Mouse (Mus musculus) cerebellum, adult (tissue): Measurements from ENCODE around the gene Phlda1.
"Not testable (repeated sequence)": the region's sequence is repeated elsewhere in the genome, so short reads cannot be mapped to it uniquely, and the experiment has no call there.

Experiments used
- ATAC-seq: cut with Nextera tagmentation; 2 replicates; pipeline ENCODE4 v1.9.2; 2017; ENCODE audit warnings: mild to moderate bottlenecking, moderate library complexity, mixed read lengths; ENCODE audit not compliant: insufficient number of reproducible peaks, low FRiP score, low TSS enrichment

Gene Phlda1

DNA sequence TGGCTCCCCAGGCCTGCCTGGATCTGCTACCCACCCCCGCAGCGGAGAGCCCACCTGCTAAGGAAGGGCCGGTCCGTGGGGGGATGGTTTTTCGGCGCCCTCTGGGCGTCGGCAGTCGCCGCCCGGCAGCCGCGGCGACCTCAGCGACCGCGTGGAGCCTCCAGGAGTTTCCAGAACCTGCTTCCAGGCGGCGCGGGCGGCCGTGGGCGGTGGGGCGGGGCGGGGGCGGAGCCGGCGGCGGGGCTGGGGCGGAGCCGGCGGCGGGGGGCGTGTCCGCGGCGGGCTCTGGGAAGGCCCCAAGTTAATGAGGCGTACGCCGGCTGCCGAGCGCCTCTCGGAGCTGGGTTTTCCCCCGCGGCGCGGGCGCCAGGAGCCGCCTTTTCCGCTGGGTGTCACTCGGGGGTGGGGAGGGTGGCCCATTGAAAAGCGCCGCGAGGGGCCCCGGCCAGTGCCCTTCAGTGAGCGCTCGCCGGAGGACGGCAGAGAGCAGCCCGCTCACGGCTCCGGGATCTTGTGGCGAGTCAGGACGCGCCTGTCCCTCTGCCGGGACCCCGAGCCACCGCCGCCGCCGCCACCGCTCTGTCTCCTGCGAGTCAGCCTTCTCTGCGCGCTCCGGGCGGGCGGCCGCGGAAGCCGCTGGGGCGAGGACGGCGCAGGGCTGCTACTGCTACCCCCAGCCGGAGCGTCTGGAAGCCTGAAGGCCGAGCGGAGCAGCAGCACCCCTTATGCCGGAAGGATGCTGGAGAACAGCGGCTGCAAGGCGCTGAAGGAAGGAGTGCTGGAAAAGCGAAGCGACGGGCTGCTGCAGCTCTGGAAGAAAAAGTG, at the start of gene Phlda1:
Phlda1 (plus strand) TSS at position 186 of the 825 bp plus-strand sequence.
- peak; percentile 68 for ATAC-seq

GRCm38 (mm10) chr10:111458088-111458487, 48.0 kb upstream of the Phlda1 start:
- ATAC-seq = no peak

DNA sequence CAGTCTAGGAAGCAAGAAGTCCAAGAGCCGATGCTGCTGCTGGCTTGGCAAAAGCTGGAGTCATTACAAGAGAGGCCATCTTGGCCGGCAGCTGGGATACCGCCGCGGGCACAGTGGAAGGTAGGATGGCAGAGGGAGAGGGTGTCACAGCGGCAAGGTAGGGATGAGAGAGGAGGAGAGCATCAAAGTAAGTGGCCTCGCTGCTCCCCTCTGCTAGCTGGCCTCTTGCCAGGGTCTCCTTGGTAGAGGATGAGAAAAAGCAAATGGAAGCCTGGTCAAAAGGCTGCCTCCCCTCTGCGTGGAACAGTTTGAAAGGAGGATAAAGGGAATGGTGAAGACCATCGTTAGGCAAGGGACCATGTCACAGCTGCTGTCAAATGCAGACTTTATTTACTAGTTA, 47.0 kb upstream of the Phlda1 start:
- ATAC-seq = no peak

GRCm38 (mm10) chr10:111459874-111460273, 46.2 kb upstream of the Phlda1 start:
- no peak for ATAC-seq

DNA sequence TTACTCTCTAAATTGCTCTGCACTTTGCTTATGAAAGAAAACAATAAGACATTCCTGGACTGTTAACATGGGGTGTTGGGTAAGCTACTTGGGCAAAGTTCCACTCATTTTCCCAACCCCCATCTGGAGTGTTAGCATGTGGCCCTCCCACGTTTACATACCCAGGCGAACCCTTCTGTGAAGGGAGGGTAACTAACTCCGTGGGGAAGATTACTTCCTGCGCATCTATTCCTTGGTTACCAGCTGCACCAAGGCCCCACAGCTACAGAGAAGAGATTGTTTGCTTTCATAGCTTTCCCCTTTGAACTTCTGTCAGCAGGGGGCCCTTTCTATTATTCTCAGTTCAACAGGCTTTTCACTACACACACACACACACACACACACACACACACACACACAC, 45.7 kb upstream of the Phlda1 start:
- no peak for ATAC-seq

DNA sequence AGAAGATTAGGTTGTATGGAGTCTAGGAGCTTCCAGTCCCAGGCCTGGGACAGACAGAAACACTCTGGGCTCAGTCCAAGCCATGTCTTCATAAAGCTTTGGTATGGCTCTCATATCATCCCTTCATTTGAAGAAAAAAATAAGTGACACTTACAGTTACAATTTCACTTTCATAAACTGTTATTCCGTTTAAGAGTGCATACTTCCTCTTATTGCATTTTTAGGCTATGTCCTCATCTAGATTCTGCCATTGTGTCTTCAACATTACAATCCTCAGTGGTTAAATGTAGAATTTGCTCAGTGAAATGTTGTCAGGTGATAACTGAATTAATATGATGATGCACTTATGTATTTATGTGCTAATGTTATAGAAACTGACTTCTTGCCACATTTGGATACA, 41.3 kb upstream of the Phlda1 start:
- ATAC-seq = no peak

- no peak for ATAC-seq
Observed at GRCm38 (mm10) chr10:111465409-111465808, 40.7 kb upstream of the Phlda1 start.

DNA sequence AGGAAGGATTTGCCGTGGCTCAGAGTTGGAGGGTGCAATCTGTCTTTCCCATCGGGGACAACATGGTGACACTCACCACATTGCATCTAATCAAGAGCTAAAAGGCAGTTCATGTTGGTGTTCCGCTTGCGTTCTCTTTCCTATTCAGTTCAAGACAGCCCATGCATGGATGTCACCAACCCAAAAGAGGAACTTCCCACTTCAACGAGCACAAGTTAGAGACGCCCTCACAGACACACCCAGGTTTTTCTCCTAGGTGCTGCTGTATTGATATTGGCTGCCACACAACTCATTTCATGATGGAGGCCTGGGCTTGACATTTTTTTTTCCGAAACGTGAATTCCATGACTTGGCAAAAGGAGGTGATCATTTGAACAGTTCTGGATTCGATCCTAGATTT, 34.9 kb upstream of the Phlda1 start:
- no peak for ATAC-seq

DNA sequence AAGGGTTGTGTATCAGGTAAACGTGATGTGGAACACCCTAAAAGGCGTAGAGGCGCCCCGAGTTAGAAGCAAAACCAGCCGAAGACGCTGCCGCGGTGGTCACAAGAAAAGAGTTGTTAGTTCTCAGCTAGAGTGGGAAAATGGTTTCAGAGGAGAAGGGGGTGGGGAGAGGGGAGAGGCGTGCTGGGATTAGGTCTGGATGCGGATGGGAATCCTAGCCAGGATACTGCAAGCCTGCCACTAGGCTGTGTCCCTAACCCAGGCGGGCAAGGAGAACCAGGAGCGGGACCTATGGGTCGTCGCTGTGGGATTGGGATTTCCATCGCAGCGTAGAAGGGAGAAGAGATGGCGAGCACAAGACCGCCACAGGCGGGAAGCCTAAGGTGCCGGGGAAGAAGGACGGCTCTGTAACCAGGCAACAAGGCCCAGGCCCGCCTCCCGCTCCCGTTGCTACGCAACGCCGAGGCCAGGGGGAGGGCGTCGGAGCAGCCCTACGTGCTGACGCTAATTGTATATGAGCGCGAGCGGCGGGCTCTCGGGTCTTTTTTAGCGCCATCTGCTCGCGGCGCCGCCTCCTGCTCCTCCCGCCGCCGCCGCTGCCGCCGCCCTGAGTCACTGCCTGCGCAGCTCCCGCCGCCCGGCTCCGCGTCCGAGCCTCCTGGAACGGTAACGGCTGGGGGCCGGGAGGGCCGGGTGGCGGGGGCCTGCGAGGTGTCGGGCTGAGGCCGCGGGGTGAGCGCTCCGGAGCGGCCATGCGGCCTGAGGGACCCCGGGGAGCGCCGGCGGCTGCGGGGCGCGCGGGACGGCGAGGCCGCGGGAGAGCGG, 33.2 kb upstream of the Phlda1 start, which contains the start of gene Nap1l1:
Nap1l1 (plus strand) TSS at position 538 of the 825 bp plus-strand sequence.
- peak; percentile 96 for ATAC-seq

DNA sequence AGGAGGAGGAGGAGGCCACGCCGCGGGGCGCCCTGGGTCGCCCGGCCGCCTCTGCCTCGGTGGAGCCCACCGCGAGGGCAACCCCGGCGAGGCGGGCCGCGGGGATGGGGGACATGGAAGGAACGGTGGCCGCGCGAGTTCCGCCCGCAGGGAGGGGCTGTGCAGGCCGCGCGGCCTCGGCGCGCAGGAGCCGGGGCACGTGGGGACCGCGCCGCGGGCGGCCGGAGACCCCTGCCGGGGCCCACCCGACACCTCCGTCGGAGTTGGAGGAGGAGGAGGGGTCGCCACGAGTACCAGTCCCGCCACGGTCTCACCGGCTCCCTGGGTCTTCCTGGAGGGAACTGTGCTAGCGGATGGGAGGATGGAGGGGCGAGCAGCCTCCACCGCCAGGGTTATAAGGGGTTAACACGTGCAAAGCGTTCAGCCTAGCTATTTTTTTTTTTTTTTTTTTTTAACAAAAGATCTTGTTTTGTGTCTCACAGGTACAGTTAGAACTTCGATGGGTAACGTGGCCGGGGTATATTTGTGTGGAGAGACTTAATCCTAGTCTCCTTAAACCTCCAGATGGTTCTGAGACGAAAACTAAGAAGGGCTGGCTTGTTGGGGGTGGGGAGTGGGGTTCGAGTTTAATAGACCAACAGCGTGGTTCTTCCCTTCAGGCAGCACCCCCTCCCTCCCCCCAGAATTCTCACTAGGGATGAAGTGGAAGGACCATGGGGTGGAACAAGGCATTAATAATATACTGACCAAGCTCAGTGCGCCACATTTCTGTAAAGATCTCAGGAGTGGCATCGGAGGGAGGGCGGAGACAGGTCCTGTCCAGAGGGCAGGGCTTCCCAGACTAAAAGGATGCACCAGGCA, 32.3 kb upstream of the Phlda1 start:
- peak; percentile 41; the same call in 1 of the 2 replicates for ATAC-seq

- no peak for ATAC-seq
Observed at GRCm38 (mm10) chr10:111476301-111476700, 29.8 kb upstream of the Phlda1 start.

- no peak for ATAC-seq
Observed at GRCm38 (mm10) chr10:111476989-111477510, 29.0 kb upstream of the Phlda1 start.

- ATAC-seq = no peak
Observed at GRCm38 (mm10) chr10:111479599-111479998, 26.5 kb upstream of the Phlda1 start.

- ATAC-seq = no peak
Observed at GRCm38 (mm10) chr10:111482654-111483053, 23.4 kb upstream of the Phlda1 start.

DNA sequence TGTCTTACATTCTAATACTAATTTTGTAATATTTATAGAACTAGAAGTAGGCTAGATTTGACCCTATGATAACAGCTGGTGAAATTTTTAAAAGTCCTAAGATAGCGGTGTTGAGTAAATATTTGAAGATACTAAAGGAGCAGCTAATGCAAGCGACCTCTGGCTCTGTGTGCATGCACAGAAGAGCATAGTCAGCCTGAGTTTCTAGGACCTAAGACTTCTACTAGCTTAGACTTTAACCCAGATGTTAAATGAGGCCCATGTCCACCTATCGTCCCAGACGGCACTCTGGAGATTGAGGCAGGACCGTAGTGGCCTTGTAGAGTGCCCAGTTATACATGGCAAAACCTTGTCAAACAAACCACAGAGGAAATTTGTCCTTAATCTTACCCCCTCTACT, 22.0 kb upstream of the Phlda1 start:
- ATAC-seq = no peak

GRCm38 (mm10) chr10:111488793-111489192, 17.3 kb upstream of the Phlda1 start:
- ATAC-seq = no peak

DNA sequence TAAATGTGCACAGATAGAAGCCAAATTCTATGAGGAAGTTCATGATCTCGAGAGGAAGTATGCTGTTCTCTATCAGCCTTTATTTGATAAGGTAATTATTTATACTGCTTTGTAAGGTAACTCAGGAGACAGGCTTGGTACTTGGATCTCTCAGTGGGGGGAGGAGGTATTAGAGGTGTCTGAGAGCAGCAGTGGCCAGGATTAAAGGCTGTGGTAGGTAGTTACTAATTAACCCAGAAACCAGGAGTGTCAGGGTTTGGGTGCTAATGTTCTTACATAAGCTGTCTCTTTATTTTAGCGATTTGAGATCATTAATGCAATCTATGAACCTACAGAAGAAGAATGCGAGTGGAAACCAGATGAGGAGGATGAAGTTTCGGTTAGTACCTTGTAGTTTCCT, 16.0 kb upstream of the Phlda1 start:
- not testable (repeated sequence) for ATAC-seq

- no peak for ATAC-seq
Observed at GRCm38 (mm10) chr10:111495888-111496287, 10.2 kb upstream of the Phlda1 start.

- ATAC-seq = no peak
Observed at GRCm38 (mm10) chr10:111499892-111500291, 6.2 kb upstream of the Phlda1 start.

DNA sequence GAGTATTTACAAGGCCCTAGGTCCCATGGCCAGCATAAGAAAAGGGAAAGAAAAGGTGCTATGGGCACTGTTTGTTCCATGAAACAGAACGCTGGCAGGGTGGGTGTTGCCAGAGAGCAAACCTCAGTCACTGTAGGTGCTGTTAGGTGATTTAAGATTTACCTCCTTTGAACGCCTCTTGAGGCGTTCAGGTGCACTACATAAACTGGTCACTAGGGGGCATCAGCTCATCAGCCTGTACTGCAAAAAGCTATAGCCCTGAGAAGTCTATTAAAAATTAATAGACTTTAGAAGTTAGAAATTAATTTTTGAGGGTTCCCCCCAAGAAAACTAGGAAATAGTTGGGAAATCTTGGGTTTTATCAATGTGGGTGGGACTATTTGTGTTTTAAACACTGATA, 3.0 kb upstream of the Phlda1 start:
- ATAC-seq = no peak
